Mouse (Mus musculus) C3H10T1/2 (cell line): ENCODE measurements around the gene Myo5a. TPM values are rescaled to one million over a fixed set of nuclear protein-coding genes. Genes with fewer than 3 reads are reported as not detected.

Experiments
- polyA plus RNA-seq, 2 experiments: library from polyadenylated mRNA; unstranded; fragments of >200 nt; fragmentation: generic; extraction: Trizol; gene quantifications; one replicate each; pipeline ENCODE4 v1.2.1; 2012; ENCODE audit warnings: missing spikeins in 2 of 2

The Myo5a gene
- 10 to 100 TPM in 1 of 2 experiments, 1 to 10 TPM in 1; 1.1 to 11.1 TPM for polyA plus RNA-seq

GRCm38 (mm10) chr9:75070457-75071028 is at the start of gene Myo5a:
Gene Myo5a, plus strand, starts transcription at chr9:75071015.

DNA sequence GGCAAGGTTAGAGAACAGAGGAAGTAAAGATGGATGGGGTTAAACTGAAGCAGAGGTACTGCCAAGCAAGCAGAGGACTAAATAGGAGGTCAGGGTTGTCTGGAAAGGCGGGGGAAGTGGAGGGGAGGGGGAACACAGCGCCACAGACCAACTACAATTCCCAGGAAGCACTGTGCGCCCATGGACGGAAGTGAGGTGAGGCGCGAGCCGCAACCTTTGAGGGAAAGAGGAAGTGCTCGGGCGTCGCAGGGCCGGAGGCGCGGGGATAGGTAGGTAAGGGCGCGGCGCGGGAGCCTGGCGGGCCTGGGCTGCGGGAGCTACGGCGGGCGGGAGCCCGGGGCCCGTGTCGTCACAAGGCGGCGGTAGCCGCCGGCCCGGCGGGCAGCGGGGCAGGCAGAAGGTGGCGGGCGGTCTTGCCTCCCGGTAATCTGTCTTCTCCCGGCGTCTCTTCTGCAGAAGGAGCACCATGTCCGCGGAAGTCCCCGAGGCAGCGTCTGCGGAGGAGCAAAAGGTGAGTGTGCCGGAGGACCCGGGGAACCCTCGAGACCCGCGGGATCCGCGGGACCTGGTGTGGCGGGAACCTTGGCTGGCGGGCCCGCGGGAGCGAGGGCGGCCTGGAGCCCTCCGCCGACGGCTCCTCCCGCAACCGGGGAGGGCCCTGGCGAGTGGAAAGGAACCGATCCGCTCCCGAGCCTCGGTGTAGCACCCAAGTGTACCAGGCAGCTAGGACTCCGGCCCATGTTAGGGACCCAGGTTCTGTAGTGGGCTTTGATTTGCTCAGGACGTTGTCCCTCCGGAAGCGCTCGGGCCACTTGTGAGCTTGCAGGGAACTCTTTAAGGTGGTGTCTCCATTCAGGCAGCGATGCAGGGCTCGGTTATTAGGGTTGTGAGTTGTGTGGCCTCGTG is 33.1 kb upstream of the Myo5a start, which contains the start of gene Arpp19:
Arpp19 (plus strand) TSS at position 164 of the 906 bp plus-strand sequence.

GRCm38 (mm10) chr9:75231841-75232746 is 161.3 kb downstream of the Myo5a start, which contains the start of gene Myo5c:
Gene Myo5c, plus strand, starts transcription at chr9:75232020.

Other genes with a start within 250 kb of the Myo5a start
- gene Onecut1, start 209.1 kb upstream of the Myo5a start, polyA plus RNA-seq: not detected
- 1 to 10 TPM in 1 of 2 experiments, under 1 TPM in 1; 0.34 to 6.4 TPM for gene Fam214a, start 118.1 kb upstream of the Myo5a start, polyA plus RNA-seq
- 100 to 1,000 TPM; 130 to 276 TPM for gene Arpp19, start 33.4 kb upstream of the Myo5a start, polyA plus RNA-seq
- gene Myo5c, start 161.0 kb downstream of the Myo5a start, polyA plus RNA-seq: under 1 TPM in 1 of 2 experiments, not detected in 1; 0.17 TPM
- 10 to 100 TPM in 1 of 2 experiments, 1 to 10 TPM in 1; 2.3 to 15.1 TPM for gene Gnb5, start 235.3 kb downstream of the Myo5a start, polyA plus RNA-seq